Mouse (Mus musculus) liver, embryonic 15.5 days (tissue): ENCODE results near the gene Lrch1. TPM values are rescaled to one million over a fixed set of nuclear protein-coding genes. Genes with fewer than 3 reads are reported as not detected.

ENCODE experiments used
- ATAC-seq: fragments of 200-750 bp; cut with Nextera tagmentation; 2 replicates; pipeline ENCODE4 v1.8.0; 2017; ENCODE audit warnings: moderate number of reproducible peaks, mild to moderate bottlenecking, moderate library complexity; ENCODE audit not compliant: insufficient read depth
- H3K27ac ChIP-seq: fragments of 300-500 bp; sonication (generic); replicated peaks from 2 replicates; pipeline ENCODE4 v1.5.1; 2015; ENCODE audit warnings: mild to moderate bottlenecking, inconsistent platforms
- H3K27me3 ChIP-seq: fragments of 300-500 bp; sonication (generic); 2 replicates; pipeline ENCODE4 v1.6.1; 2015; ENCODE audit warnings: mild to moderate bottlenecking, inconsistent platforms
- H3K36me3 ChIP-seq: fragments of 300-500 bp; sonication (generic); replicated peaks from 2 replicates; pipeline ENCODE4 v1.6.1; 2015; ENCODE audit warnings: moderate library complexity, mild to moderate bottlenecking, inconsistent platforms
- H3K4me1 ChIP-seq: fragments of 300-500 bp; sonication (generic); replicated peaks from 2 replicates; pipeline ENCODE4 v1.6.1; 2015; ENCODE audit warnings: inconsistent platforms
- H3K4me2 ChIP-seq: fragments of 300-500 bp; sonication (generic); 2 replicates; pipeline ENCODE4 v1.6.1; 2015; ENCODE audit warnings: moderate library complexity, mild to moderate bottlenecking, inconsistent platforms
- H3K4me3 ChIP-seq: fragments of 300-500 bp; sonication (generic); replicated peaks from 2 replicates; pipeline ENCODE4 v1.5.1; 2015; ENCODE audit warnings: mild to moderate bottlenecking, inconsistent platforms
- H3K9ac ChIP-seq: fragments of 300-500 bp; sonication (generic); 2 replicates; pipeline ENCODE4 v1.6.1; 2015; ENCODE audit warnings: moderate library complexity, mild to moderate bottlenecking, inconsistent platforms
- H3K9me3 ChIP-seq: fragments of 300-500 bp; sonication (generic); replicated peaks from 2 replicates; pipeline ENCODE4 v1.6.1; 2016; ENCODE audit warnings: inconsistent platforms
- WGBS: fragments of 180-500 bp; shearing (Covaris S2); methylation state at CpG from one replicate; pipeline ENCODE4 v1.1.7; 2015; ENCODE audit warnings: mixed read lengths; ENCODE audit not compliant: insufficient replicate concordance; 5-methylcytosine and 5-hydroxymethylcytosine counted together
- polyA plus RNA-seq: library from polyadenylated mRNA; unstranded; fragments of >200 nt; fragmentation: Nextera tagmentation; extraction: Ambion mirVana; gene quantifications from 2 replicates; pipeline ENCODE4 v1.2.1, GENCODE M21; 2015

Lrch1 gene
- polyA plus RNA-seq, 1 experiment from 2014 or later, result 4.5 TPM

- Histone ChIP-seq H3K4me3 (no peak overlapping the region), H3K4me1 (peaks cover 26% of the 10 kb centered on the region), H3K4me2 (no peak overlapping the region), H3K36me3 (no peaks in the 10 kb centered on the region), H3K9me3 (no peaks in the 10 kb centered on the region), H3K27me3 (no peaks in the 10 kb centered on the region), H3K27ac (no peak overlapping the region), H3K9ac (no peak overlapping the region)
- no peak for ATAC-seq
- WGBS, result 68% methylated on average over 6 of the region's 6 CpGs
Measured at GRCm38 (mm10) chr14:74849020-74849419, 98.7 kb downstream of the Lrch1 start.

- H3K36me3 ChIP-seq, result no peaks in the 10 kb centered on the region
- no peak overlapping the region for H3K9ac ChIP-seq
- no peaks in the 10 kb centered on the region for H3K9me3 ChIP-seq
- H3K27me3 ChIP-seq, result no peaks in the 10 kb centered on the region
- WGBS, result 76% methylated on average over 5 of the region's 5 CpGs
- H3K4me3 ChIP-seq, result no peak overlapping the region
- no peak for ATAC-seq
- H3K4me1 ChIP-seq, result peaks cover 26% of the 10 kb centered on the region
- no peak overlapping the region for H3K4me2 ChIP-seq
- no peak overlapping the region for H3K27ac ChIP-seq
Measured at GRCm38 (mm10) chr14:74848224-74848623, 99.5 kb downstream of the Lrch1 start.

GRCm38 (mm10) chr14:74847311-74848133 lies 100.2 kb downstream of the Lrch1 start:
- Histone ChIP-seq H3K4me1 (peaks cover 23% of the 10 kb centered on the region), H3K9ac (no peak overlapping the region), H3K4me2 (peak overlapping the region; percentile 44), H3K9me3 (no peaks in the 10 kb centered on the region), H3K27me3 (no peaks in the 10 kb centered on the region), H3K36me3 (no peaks in the 10 kb centered on the region), H3K27ac (no peak overlapping the region), H3K4me3 (peak overlapping the region; percentile 14)
- 20% methylated on average over 14 of the region's 14 CpGs for WGBS
- peak; percentile 37; the same call in 1 of the 2 replicates for ATAC-seq

DNA sequence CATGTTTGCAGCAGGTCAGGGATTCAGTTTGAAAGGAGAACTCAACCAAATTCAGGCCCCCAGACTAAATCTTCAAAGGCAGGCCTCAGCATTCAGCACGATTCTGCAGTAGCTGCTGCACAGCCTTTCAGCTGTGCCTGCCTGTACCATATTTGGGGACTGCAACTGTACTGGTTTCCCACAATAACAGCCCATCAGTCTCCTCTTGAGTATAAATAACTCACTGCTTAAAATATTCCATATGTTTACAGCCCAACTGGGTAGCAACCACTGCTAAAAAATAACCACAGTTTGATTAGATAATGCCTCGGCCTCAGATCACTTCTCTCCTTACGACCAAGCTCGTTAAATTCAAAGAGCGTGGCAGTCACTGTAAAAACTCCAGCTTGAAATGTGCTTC lies 101.0 kb downstream of the Lrch1 start:
- no peak overlapping the region for H3K27ac ChIP-seq
- 25% methylated on average over 5 of the region's 5 CpGs for WGBS
- ATAC-seq, result no peak

DNA sequence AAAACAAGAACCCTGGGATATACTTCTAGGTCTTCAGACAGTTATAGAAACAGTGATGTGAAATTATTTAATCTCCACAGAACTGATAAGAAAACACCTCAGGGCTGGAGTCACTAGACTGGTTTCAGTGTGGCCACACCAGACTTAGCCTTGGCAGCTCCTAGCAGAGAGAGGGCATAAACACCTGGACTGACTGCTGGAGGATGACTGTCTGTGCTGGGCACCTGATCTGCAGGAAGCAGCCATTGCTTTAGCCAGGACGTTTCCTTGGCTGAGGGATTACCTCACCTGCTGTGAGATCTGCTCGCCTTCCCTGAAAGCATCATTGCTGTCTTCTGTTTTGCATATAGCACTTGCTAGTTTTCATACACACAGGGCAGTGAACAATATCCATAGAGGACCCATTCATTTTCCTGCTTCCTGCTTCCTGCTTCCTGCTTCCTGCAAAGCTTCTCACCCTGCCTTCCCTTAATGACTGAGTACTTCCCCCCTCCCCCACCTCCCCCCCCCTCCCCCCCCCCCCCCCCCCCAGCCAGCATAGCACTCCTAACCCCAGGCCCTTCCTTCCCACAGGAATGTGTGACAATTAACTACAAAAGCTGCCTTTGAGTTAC lies 101.9 kb downstream of the Lrch1 start:
- no peak overlapping the region for H3K4me3 ChIP-seq
- peaks cover 34% of the 10 kb centered on the region for H3K4me1 ChIP-seq
- no peak overlapping the region for H3K9ac ChIP-seq
- 60% methylated on average over 2 of the region's 2 CpGs for WGBS
- ATAC-seq, result no peak
- H3K27ac ChIP-seq, result no peak overlapping the region
- no peaks in the 10 kb centered on the region for H3K9me3 ChIP-seq
- no peak overlapping the region for H3K4me2 ChIP-seq
- no peaks in the 10 kb centered on the region for H3K27me3 ChIP-seq
- H3K36me3 ChIP-seq, result no peaks in the 10 kb centered on the region

More for the DNA sequence above, 101.0 kb downstream of the Lrch1 start:
- Histone ChIP-seq H3K4me1 (peaks cover 25% of the 10 kb centered on the region), H3K9ac (no peak overlapping the region), H3K36me3 (no peaks in the 10 kb centered on the region), H3K9me3 (no peaks in the 10 kb centered on the region), H3K4me3 (no peak overlapping the region), H3K27me3 (no peaks in the 10 kb centered on the region), H3K4me2 (no peak overlapping the region; the same call in 1 of the 2 replicates)

DNA sequence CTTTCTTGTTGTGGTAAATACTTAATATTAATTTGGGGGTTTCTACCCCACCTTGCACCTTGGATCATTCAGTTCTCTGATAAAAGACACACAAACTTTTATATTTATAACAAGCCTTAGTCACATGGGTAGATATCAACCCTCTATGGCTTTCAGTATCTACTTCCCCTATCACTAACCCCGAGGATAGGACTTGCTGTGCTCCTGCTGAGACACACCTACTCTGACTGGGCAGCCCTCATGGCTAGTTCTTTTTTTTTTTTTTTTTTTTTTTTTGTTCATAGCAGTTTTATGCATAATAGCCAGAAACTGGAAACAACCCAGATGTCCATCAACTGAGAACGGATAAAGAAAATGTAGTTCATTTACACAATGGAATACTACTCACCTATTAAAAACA lies 106.0 kb downstream of the Lrch1 start:
- H3K9me3 ChIP-seq, result no peaks in the 10 kb centered on the region
- H3K9ac ChIP-seq, result no peak overlapping the region
- H3K4me3 ChIP-seq, result no peak overlapping the region
- ATAC-seq, result no peak
- H3K4me1 ChIP-seq, result peaks cover 17% of the 10 kb centered on the region
- no peaks in the 10 kb centered on the region for H3K36me3 ChIP-seq
- no peaks in the 10 kb centered on the region for H3K27me3 ChIP-seq
- no peak overlapping the region for H3K4me2 ChIP-seq
- no peak overlapping the region for H3K27ac ChIP-seq
- WGBS, result 33% methylated on average over 2 of the region's 2 CpGs

GRCm38 (mm10) chr14:74841297-74841696 lies 106.4 kb downstream of the Lrch1 start:
- no peaks in the 10 kb centered on the region for H3K27me3 ChIP-seq
- no peak overlapping the region for H3K4me3 ChIP-seq
- no peaks in the 10 kb centered on the region for H3K9me3 ChIP-seq
- no peaks in the 10 kb centered on the region for H3K36me3 ChIP-seq
- H3K4me1 ChIP-seq, result peaks cover 16% of the 10 kb centered on the region
- no peak overlapping the region for H3K4me2 ChIP-seq
- H3K27ac ChIP-seq, result no peak overlapping the region
- H3K9ac ChIP-seq, result no peak overlapping the region
- ATAC-seq, result no peak
- WGBS, result 58% methylated on average over 3 of the region's 3 CpGs

GRCm38 (mm10) chr14:74840820-74841219 lies 106.9 kb downstream of the Lrch1 start:
- H3K27me3 ChIP-seq, result no peaks in the 10 kb centered on the region
- no peaks in the 10 kb centered on the region for H3K9me3 ChIP-seq
- H3K9ac ChIP-seq, result no peak overlapping the region
- no peak overlapping the region for H3K4me2 ChIP-seq
- H3K4me3 ChIP-seq, result no peak overlapping the region
- no peak for ATAC-seq
- H3K36me3 ChIP-seq, result no peaks in the 10 kb centered on the region
- H3K27ac ChIP-seq, result no peak overlapping the region
- peaks cover 15% of the 10 kb centered on the region for H3K4me1 ChIP-seq
- 52% methylated on average over 3 of the region's 3 CpGs for WGBS

- Histone ChIP-seq H3K9me3 (no peaks in the 10 kb centered on the region), H3K27me3 (no peaks in the 10 kb centered on the region), H3K4me1 (peaks cover 11% of the 10 kb centered on the region), H3K9ac (no peak overlapping the region), H3K36me3 (no peaks in the 10 kb centered on the region), H3K4me3 (no peak overlapping the region), H3K4me2 (no peak overlapping the region), H3K27ac (no peak overlapping the region)
- ATAC-seq, result no peak
- 75% methylated on average over 2 of the region's 2 CpGs for WGBS
Measured at GRCm38 (mm10) chr14:74840328-74840727, 107.3 kb downstream of the Lrch1 start.

DNA sequence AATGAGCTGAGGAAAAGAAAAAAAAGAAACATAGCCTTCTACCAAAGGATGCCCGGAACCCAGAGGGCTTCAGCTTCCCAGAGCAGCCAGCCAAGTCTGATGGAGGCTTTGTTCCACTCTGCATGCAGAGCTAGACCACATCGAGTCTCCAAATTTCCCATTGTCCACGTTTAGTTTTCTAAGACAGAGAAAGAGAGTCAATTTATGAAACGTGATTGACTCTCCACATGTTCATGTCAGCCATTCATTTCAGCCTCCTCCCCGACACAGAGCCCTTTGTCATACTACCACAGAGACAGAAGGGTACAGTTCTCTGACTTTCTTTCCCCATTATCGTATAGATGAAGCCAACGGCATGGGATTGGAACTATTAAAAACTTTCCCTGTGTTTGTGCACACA lies 108.9 kb downstream of the Lrch1 start:
- peaks cover 19% of the 10 kb centered on the region for H3K4me1 ChIP-seq
- ATAC-seq, result no peak
- H3K9me3 ChIP-seq, result no peaks in the 10 kb centered on the region
- 77% methylated on average over 7 of the region's 7 CpGs for WGBS
- no peak overlapping the region for H3K4me2 ChIP-seq
- no peak overlapping the region for H3K9ac ChIP-seq
- H3K36me3 ChIP-seq, result no peaks in the 10 kb centered on the region
- no peak overlapping the region for H3K27ac ChIP-seq
- H3K27me3 ChIP-seq, result no peaks in the 10 kb centered on the region
- no peak overlapping the region for H3K4me3 ChIP-seq

- Histone ChIP-seq H3K4me3 (no peak overlapping the region), H3K27me3 (no peaks in the 10 kb centered on the region), H3K27ac (no peak overlapping the region), H3K9ac (no peak overlapping the region), H3K4me1 (peaks cover 7% of the 10 kb centered on the region; the same call in 1 of the 2 replicates), H3K4me2 (no peak overlapping the region), H3K9me3 (no peaks in the 10 kb centered on the region), H3K36me3 (no peaks in the 10 kb centered on the region)
- WGBS, result 28% methylated on average over 1 of the region's 1 CpGs
- ATAC-seq, result 0 out of 2 replicates have a peak, but pooled peaks have one; percentile 9
Measured at GRCm38 (mm10) chr14:74835010-74835409, 112.7 kb downstream of the Lrch1 start.
